Comparison of ENCODE assay signal across 27 mouse cellular contexts in the genomic region with DNA sequence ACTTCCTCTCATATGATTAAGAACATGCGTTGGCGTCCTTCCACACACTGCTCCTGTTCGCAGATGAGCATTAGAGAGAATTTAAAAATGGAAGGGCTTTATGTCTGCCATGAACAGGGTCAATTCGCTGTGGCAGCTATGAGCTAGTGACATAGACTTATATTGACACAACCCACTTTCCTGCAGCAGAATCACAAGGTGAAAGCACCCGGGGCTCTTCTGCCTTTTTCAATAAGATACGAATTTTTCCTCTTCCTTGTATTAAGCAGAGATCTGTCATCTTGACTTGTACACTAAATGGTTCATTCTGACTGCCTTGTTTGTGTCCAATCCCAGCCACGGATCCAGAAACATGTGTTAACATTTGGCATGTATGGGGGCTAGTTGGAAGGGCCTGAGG.
"Had no signal": no experiment of that assay in that cellular context is flagged by ENCODE, and none has a peak within 500 bp of the region (broad histone marks: within the 10 kb centered on the region; RNA-seq: fewer than 3 reads in every experiment).

No protein-coding gene starts in this region.

- ATAC-seq: hindbrain, postnatal 0 days; intestine, embryonic 16.5 days had no signal

- H3K4me2 ChIP-seq: heart, embryonic 11.5 days; heart, embryonic 13.5 days; heart, embryonic 15.5 days; hindbrain, embryonic 13.5 days; hindbrain, embryonic 15.5 days; kidney, embryonic 15.5 days; limb, embryonic 12.5 days; liver, embryonic 11.5 days; liver, embryonic 13.5 days had no signal

- H3K9me3 ChIP-seq: heart, embryonic 13.5 days; heart, embryonic 15.5 days; hindbrain, embryonic 13.5 days; hindbrain, embryonic 15.5 days; kidney, embryonic 15.5 days; limb, embryonic 10.5 days; limb, embryonic 12.5 days; liver, embryonic 13.5 days had no signal

- H3K27me3 ChIP-seq: heart, embryonic 13.5 days; heart, embryonic 15.5 days; hindbrain, embryonic 13.5 days; hindbrain, embryonic 15.5 days; kidney, embryonic 15.5 days; limb, embryonic 12.5 days; liver, embryonic 13.5 days had no signal

- H3K27ac ChIP-seq: heart, adult 2 months; heart, embryonic 13.5 days; heart, embryonic 15.5 days; hindbrain, embryonic 13.5 days; hindbrain, embryonic 15.5 days; hindbrain, postnatal 0 days; kidney, embryonic 15.5 days; kidney, postnatal 0 days; limb, embryonic 10.5 days; limb, embryonic 12.5 days; liver, embryonic 13.5 days had no signal

- H3K4me3 ChIP-seq: heart, adult 2 months; heart, embryonic 13.5 days; heart, embryonic 15.5 days; hindbrain, embryonic 13.5 days; hindbrain, embryonic 15.5 days; kidney, embryonic 15.5 days; limb, embryonic 10.5 days; limb, embryonic 12.5 days; liver, embryonic 13.5 days had no signal

- H3K4me1 ChIP-seq: heart, embryonic 13.5 days; heart, embryonic 15.5 days; hindbrain, embryonic 13.5 days; hindbrain, embryonic 15.5 days; kidney, embryonic 15.5 days; limb, embryonic 10.5 days; limb, embryonic 12.5 days; liver, embryonic 13.5 days had no signal

- H3K9ac ChIP-seq: heart, embryonic 13.5 days; heart, embryonic 15.5 days; hindbrain, embryonic 13.5 days; hindbrain, embryonic 15.5 days; kidney, embryonic 15.5 days; limb, embryonic 12.5 days; liver, embryonic 13.5 days had no signal

- DNase-seq: gastrocnemius, postnatal 14 days; gastrocnemius, postnatal 36 days; heart, adult 11 months; heart, adult 2 months; heart, postnatal 14 days; heart, postnatal 36 days; kidney, adult 11 months; kidney, adult 2 months; kidney, adult 9 months; kidney, postnatal 14 days; kidney, postnatal 36 days; layer of hippocampus, adult 9-11 months; layer of hippocampus, postnatal 36 days; liver; liver, embryonic 13.5 days had no signal

- H3K36me3 ChIP-seq: heart, embryonic 13.5 days; heart, embryonic 15.5 days; hindbrain, embryonic 13.5 days; hindbrain, embryonic 15.5 days; kidney, embryonic 15.5 days; limb, embryonic 10.5 days; limb, embryonic 12.5 days; liver, embryonic 13.5 days had no signal
